Mouse (Mus musculus) embryonic facial prominence, embryonic 12.5 days (tissue): ENCODE results near the gene Atp8b4. TPM values are rescaled to one million over a fixed set of nuclear protein-coding genes. Genes with fewer than 3 reads are reported as not detected.

ENCODE experiments used
- ATAC-seq: fragments of 200-750 bp; cut with Nextera tagmentation; 2 replicates; pipeline ENCODE4 v1.8.0; 2017; ENCODE audit not compliant: insufficient number of reproducible peaks, insufficient read depth, low FRiP score, low TSS enrichment
- H3K27ac ChIP-seq: fragments of 300-500 bp; sonication (generic); 2 replicates; pipeline ENCODE4 v1.5.1; 2016; ENCODE audit warnings: mild to moderate bottlenecking
- H3K27me3 ChIP-seq: fragments of 300-500 bp; sonication (generic); 2 replicates; pipeline ENCODE4 v1.6.1; 2016; ENCODE audit warnings: mild to moderate bottlenecking, moderate library complexity
- H3K36me3 ChIP-seq: fragments of 300-500 bp; sonication (generic); 2 replicates; pipeline ENCODE4 v1.6.1; 2016; ENCODE audit warnings: mild to moderate bottlenecking
- H3K4me1 ChIP-seq: fragments of 300-500 bp; sonication (generic); 2 replicates; pipeline ENCODE4 v1.6.1; 2016
- H3K4me2 ChIP-seq: fragments of 300-500 bp; sonication (generic); replicated peaks from 2 replicates; pipeline ENCODE4 v1.6.1; 2016; ENCODE audit warnings: mild to moderate bottlenecking, moderate library complexity
- H3K4me3 ChIP-seq: fragments of 300-500 bp; sonication (generic); 2 replicates; pipeline ENCODE4 v1.5.1; 2016; ENCODE audit warnings: mild to moderate bottlenecking
- H3K9ac ChIP-seq: fragments of 300-500 bp; sonication (generic); 2 replicates; pipeline ENCODE4 v1.6.1; 2016; ENCODE audit warnings: mild to moderate bottlenecking, moderate library complexity
- H3K9me3 ChIP-seq: fragments of 300-500 bp; sonication (generic); 2 replicates; pipeline ENCODE4 v1.6.1; 2016; ENCODE audit warnings: mild to moderate bottlenecking, moderate library complexity
- WGBS: fragments of 180-500 bp; shearing (Covaris S2); methylation state at CpG from one replicate; pipeline ENCODE4 v1.1.7; 2016; 5-methylcytosine and 5-hydroxymethylcytosine counted together
- polyA plus RNA-seq: library from polyadenylated mRNA; unstranded; fragments of >200 nt; fragmentation: Nextera tagmentation; extraction: Ambion mirVana; gene quantifications from 2 replicates; pipeline ENCODE4 v1.2.1, GENCODE M21; 2016

The Atp8b4 gene
- polyA plus RNA-seq, 1 experiment from 2014 or later = 2.6 TPM

GRCm38 (mm10) chr2:126351811-126352210 lies 148.7 kb downstream of the Atp8b4 start:
- H3K9me3 ChIP-seq = no peaks in the 10 kb centered on the region
- H3K4me1 ChIP-seq = no peaks in the 10 kb centered on the region
- no peak overlapping the region for H3K27ac ChIP-seq
- H3K4me3 ChIP-seq = no peak overlapping the region
- no peaks in the 10 kb centered on the region for H3K27me3 ChIP-seq
- H3K4me2 ChIP-seq = no peak overlapping the region
- whole genome bisulfite sequencing = 66% methylated on average over 1 of the region's 1 CpGs
- no peaks in the 10 kb centered on the region for H3K36me3 ChIP-seq
- no peak overlapping the region for H3K9ac ChIP-seq
- ATAC-seq = no peak

- Histone ChIP-seq H3K36me3 (no peaks in the 10 kb centered on the region), H3K4me1 (no peaks in the 10 kb centered on the region), H3K9me3 (no peaks in the 10 kb centered on the region), H3K27me3 (no peaks in the 10 kb centered on the region), H3K4me2 (no peak overlapping the region), H3K27ac (no peak overlapping the region), H3K4me3 (no peak overlapping the region), H3K9ac (no peak overlapping the region)
- 77% methylated on average over 3 of the region's 3 CpGs for WGBS
- ATAC-seq = no peak
These were observed 157.4 kb downstream of the Atp8b4 start for GRCm38 (mm10) chr2:126343026-126343593.

- Histone ChIP-seq H3K9me3 (no peaks in the 10 kb centered on the region), H3K27ac (no peak overlapping the region), H3K27me3 (no peaks in the 10 kb centered on the region), H3K4me3 (no peak overlapping the region), H3K4me1 (no peaks in the 10 kb centered on the region), H3K9ac (no peak overlapping the region), H3K36me3 (no peaks in the 10 kb centered on the region), H3K4me2 (no peak overlapping the region)
- WGBS = 87% methylated on average over 8 of the region's 8 CpGs
- no peak for ATAC-seq
These were observed 159.0 kb downstream of the Atp8b4 start for GRCm38 (mm10) chr2:126341521-126341920.

GRCm38 (mm10) chr2:126340201-126340600 lies 160.3 kb downstream of the Atp8b4 start:
- no peaks in the 10 kb centered on the region for H3K4me1 ChIP-seq
- no peak overlapping the region for H3K27ac ChIP-seq
- 78% methylated on average over 7 of the region's 7 CpGs for WGBS
- H3K4me3 ChIP-seq = no peak overlapping the region
- H3K9me3 ChIP-seq = no peaks in the 10 kb centered on the region
- no peak for ATAC-seq
- H3K4me2 ChIP-seq = no peak overlapping the region
- no peaks in the 10 kb centered on the region for H3K27me3 ChIP-seq
- H3K9ac ChIP-seq = no peak overlapping the region
- no peaks in the 10 kb centered on the region for H3K36me3 ChIP-seq

- H3K9me3 ChIP-seq = no peaks in the 10 kb centered on the region
- H3K4me1 ChIP-seq = no peaks in the 10 kb centered on the region
- H3K9ac ChIP-seq = no peak overlapping the region
- no peak overlapping the region for H3K27ac ChIP-seq
- H3K27me3 ChIP-seq = no peaks in the 10 kb centered on the region
- WGBS = 78% methylated on average over 8 of the region's 8 CpGs
- no peak overlapping the region for H3K4me2 ChIP-seq
- no peak for ATAC-seq
- no peak overlapping the region for H3K4me3 ChIP-seq
- H3K36me3 ChIP-seq = no peaks in the 10 kb centered on the region
These were observed 161.0 kb downstream of the Atp8b4 start for GRCm38 (mm10) chr2:126339516-126339915.

GRCm38 (mm10) chr2:126337143-126337542 lies 163.3 kb downstream of the Atp8b4 start:
- Histone ChIP-seq H3K36me3 (no peaks in the 10 kb centered on the region), H3K9ac (no peak overlapping the region), H3K27ac (no peak overlapping the region), H3K4me3 (no peak overlapping the region), H3K27me3 (no peaks in the 10 kb centered on the region), H3K4me2 (no peak overlapping the region), H3K9me3 (no peaks in the 10 kb centered on the region), H3K4me1 (no peaks in the 10 kb centered on the region)
- 85% methylated on average over 5 of the region's 5 CpGs for WGBS
- no peak for ATAC-seq

- no peaks in the 10 kb centered on the region for H3K9me3 ChIP-seq
- H3K9ac ChIP-seq = no peak overlapping the region
- H3K36me3 ChIP-seq = no peaks in the 10 kb centered on the region
- ATAC-seq = no peak
- no peak overlapping the region for H3K4me2 ChIP-seq
- no peak overlapping the region for H3K4me3 ChIP-seq
- WGBS = 82% methylated on average over 3 of the region's 3 CpGs
- no peaks in the 10 kb centered on the region for H3K4me1 ChIP-seq
- no peak overlapping the region for H3K27ac ChIP-seq
- H3K27me3 ChIP-seq = no peaks in the 10 kb centered on the region
These were observed 168.7 kb downstream of the Atp8b4 start for GRCm38 (mm10) chr2:126331794-126332193.

- H3K4me3 ChIP-seq = no peak overlapping the region
- no peak for ATAC-seq
- H3K27me3 ChIP-seq = no peaks in the 10 kb centered on the region
- no peaks in the 10 kb centered on the region for H3K36me3 ChIP-seq
- H3K27ac ChIP-seq = peak overlapping the region; percentile 46; the same call in 1 of the 2 replicates
- H3K9me3 ChIP-seq = no peaks in the 10 kb centered on the region
- no peak overlapping the region for H3K9ac ChIP-seq
- no peaks in the 10 kb centered on the region for H3K4me1 ChIP-seq
- WGBS = 69% methylated on average over 7 of the region's 7 CpGs
- no peak overlapping the region for H3K4me2 ChIP-seq
These were observed 177.3 kb downstream of the Atp8b4 start for GRCm38 (mm10) chr2:126323206-126323605.

- peak; percentile 10; the same call in 1 of the 2 replicates for ATAC-seq
- Histone ChIP-seq H3K9me3 (no peaks in the 10 kb centered on the region), H3K4me1 (no peaks in the 10 kb centered on the region), H3K36me3 (no peaks in the 10 kb centered on the region), H3K27ac (peak overlapping the region; percentile 46; the same call in 1 of the 2 replicates), H3K27me3 (no peaks in the 10 kb centered on the region), H3K4me2 (no peak overlapping the region), H3K4me3 (no peak overlapping the region), H3K9ac (no peak overlapping the region)
- WGBS = 53% methylated on average over 15 of the region's 15 CpGs
These were observed 177.8 kb downstream of the Atp8b4 start for GRCm38 (mm10) chr2:126322631-126323031.

- ATAC-seq = no peak
- 75% methylated on average over 6 of the region's 6 CpGs for WGBS
- no peaks in the 10 kb centered on the region for H3K27me3 ChIP-seq
These were observed 182.4 kb downstream of the Atp8b4 start for GRCm38 (mm10) chr2:126318071-126318470.

GRCm38 (mm10) chr2:126316942-126317341 lies 183.5 kb downstream of the Atp8b4 start:
- 77% methylated on average over 3 of the region's 3 CpGs for WGBS
- no peak overlapping the region for H3K9ac ChIP-seq

More at GRCm38 (mm10) chr2:126318071-126318470, 182.4 kb downstream of the Atp8b4 start:
- Histone ChIP-seq H3K4me3 (no peak overlapping the region), H3K4me1 (no peaks in the 10 kb centered on the region), H3K9me3 (no peaks in the 10 kb centered on the region), H3K4me2 (no peak overlapping the region), H3K9ac (no peak overlapping the region), H3K27ac (no peak overlapping the region), H3K36me3 (no peaks in the 10 kb centered on the region)

GRCm38 (mm10) chr2:126316346-126316745 lies 184.1 kb downstream of the Atp8b4 start:
- Histone ChIP-seq H3K9me3 (no peaks in the 10 kb centered on the region), H3K36me3 (no peaks in the 10 kb centered on the region), H3K4me3 (no peak overlapping the region), H3K27ac (no peak overlapping the region), H3K4me1 (no peaks in the 10 kb centered on the region), H3K27me3 (no peaks in the 10 kb centered on the region), H3K4me2 (no peak overlapping the region), H3K9ac (no peak overlapping the region)
- no peak for ATAC-seq
- WGBS = 89% methylated on average over 2 of the region's 2 CpGs

More at GRCm38 (mm10) chr2:126316942-126317341, 183.5 kb downstream of the Atp8b4 start:
- H3K9me3 ChIP-seq = no peaks in the 10 kb centered on the region
- H3K36me3 ChIP-seq = no peaks in the 10 kb centered on the region
- H3K4me3 ChIP-seq = no peak overlapping the region
- H3K4me2 ChIP-seq = no peak overlapping the region
- H3K27me3 ChIP-seq = no peaks in the 10 kb centered on the region
- H3K27ac ChIP-seq = no peak overlapping the region
- no peak for ATAC-seq
- no peaks in the 10 kb centered on the region for H3K4me1 ChIP-seq
